In the genomic region with DNA sequence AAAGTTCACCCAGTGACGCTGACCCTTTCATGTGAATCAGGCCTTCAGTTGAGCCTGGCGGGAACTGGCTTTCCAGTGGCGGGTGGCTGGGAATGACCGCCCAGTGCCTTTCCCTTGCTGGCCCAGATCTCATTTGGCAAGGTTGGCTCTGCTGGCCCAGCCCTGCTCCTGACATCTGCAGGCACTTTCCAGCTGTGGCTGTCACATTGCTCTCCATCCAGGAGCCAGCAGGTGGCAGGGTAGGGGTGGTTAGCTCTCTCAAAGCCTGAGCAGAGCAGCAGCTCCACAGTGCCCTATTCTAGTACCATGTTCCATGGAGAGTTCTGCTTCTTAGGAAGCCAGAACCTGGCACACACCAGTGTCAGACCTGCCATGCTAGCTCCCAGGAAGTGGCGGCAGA, we compare ENCODE assay signal across 8 mouse cellular contexts. TPM values are rescaled to one million over a fixed set of nuclear protein-coding genes. Genes with fewer than 3 reads are reported as not detected.
DNase-seq lines count a peak whose midpoint lies in the region; ATAC-seq and TF ChIP-seq lines count a peak whose summit lies in the region.

No protein-coding gene starts in this region.

- H3K4me1 ChIP-seq in hindbrain, embryonic 15.5 days (replicated peaks), result peaks cover 62% of the 10 kb centered on the region

- H3K4me3 ChIP-seq in gastrocnemius, adult 2 months, result peak overlapping the region; percentile 92
- no peak overlapping the region for H3K4me3 ChIP-seq in hindbrain, embryonic 15.5 days
- no peak overlapping the region for H3K4me3 ChIP-seq in macrophage (ENCODE audit: inconsistent target)

- ATAC-seq in hindbrain, embryonic 15.5 days (ENCODE audit: low FRiP score, low read depth), result no peak

- H3K79me2 ChIP-seq in macrophage (ENCODE audit: inconsistent target), result peaks cover 73% of the 10 kb centered on the region

- WGBS in hindbrain, embryonic 15.5 days, result 36% methylated on average over 5 of the region's 5 CpGs
- 80% methylated on average over 5 of the region's 5 CpGs for WGBS in macrophage (ENCODE audit: missing documents)

- H3K27ac ChIP-seq in gastrocnemius, adult 2 months, result peak overlapping the region; percentile 98
- no peak overlapping the region for H3K27ac ChIP-seq in hindbrain, embryonic 15.5 days (replicated peaks)
- H3K27ac ChIP-seq in macrophage, result peak overlapping the region; percentile 33

- no peak overlapping the region for H3K9ac ChIP-seq in hindbrain, embryonic 15.5 days

- no peaks in the 10 kb centered on the region for H3K36me3 ChIP-seq in hindbrain, embryonic 15.5 days
- H3K36me3 ChIP-seq in macrophage (ENCODE audit: inconsistent target), result no peaks in the 10 kb centered on the region

- H3K27me3 ChIP-seq in hindbrain, embryonic 15.5 days, result no peaks in the 10 kb centered on the region

- no peaks in the 10 kb centered on the region for H3K9me3 ChIP-seq in hindbrain, embryonic 15.5 days

- peak; percentile 75 for TF ChIP-seq CTCF in gastrocnemius, adult 2 months (IDR thresholded peaks at IDR 0.05)

- DNase-seq in NIH3T3 (ENCODE audit: low read depth), result peak; percentile 82
- peak; percentile 54 to 69 for DNase-seq in cerebellum, postnatal 14 days
- DNase-seq in gastrocnemius, adult 2 months, result peak; percentile 94
- DNase-seq in left cerebral cortex, adult 18-20 months (ENCODE audit: low spot score in 2 of 2), result peak; percentile 44 to 67
- peak; percentile 62 for DNase-seq in right cerebral cortex, postnatal 14 days
- peak; percentile 53 for DNase-seq in yolk sac, embryonic 10.5 days (ENCODE audit: low spot score)

- intact Hi-C loops in gastrocnemius, adult 2 months (cut with DNase I), result loop anchor here (2.0 kb wide), 1 partner anchor 17 kb away; no protein-coding TSS in a partner anchor

- peak overlapping the region; percentile 93; the same call in 1 of the 2 replicates for H3K4me2 ChIP-seq in hindbrain, embryonic 15.5 days

RNA-seq across cellular contexts. Expression of a gene that starts 2.7 kb away (rescaled TPM):
- total RNA-seq in gastrocnemius, adult 2 months (2021), result 10 to 100 TPM; 19.9 to 23.1 TPM
- 18.3 and 21.6 TPM in 2 replicates for polyA plus RNA-seq in hindbrain, embryonic 15.5 days (2015; fragmentation: Nextera tagmentation; extraction: Ambion mirVana)
- 10 to 100 TPM; 43.0 to 44.4 TPM for total RNA-seq in left cerebral cortex, adult 18-20 months (2021)
- total RNA-seq in macrophage (2018; cell fraction: chromatin; rRNA removed), result 100 to 1,000 TPM; 133 to 984 (median 197) TPM
- total RNA-seq in macrophage (2018; cell fraction: cytosol; rRNA removed), result 10 to 100 TPM; 15.7 to 74.8 (median 21.9) TPM
- 100 to 1,000 TPM in 14 of 26 experiments, 10 to 100 TPM in 12; 57.3 to 320 (median 104) TPM for total RNA-seq in macrophage (2018; cell fraction: nucleus; rRNA removed)
- 14.1 to 16.7 TPM (median 15.1 TPM) in 3 replicates for polyA plus RNA-seq in macrophage (2018)

RNA-seq across cellular contexts. Expression of a gene that starts 15.7 kb away (rescaled TPM):
- total RNA-seq in gastrocnemius, adult 2 months (2021), result 10 to 100 TPM; 27.0 to 33.5 TPM
- polyA plus RNA-seq in hindbrain, embryonic 15.5 days (2015; fragmentation: Nextera tagmentation; extraction: Ambion mirVana), result 109 and 120 TPM in 2 replicates
- total RNA-seq in left cerebral cortex, adult 18-20 months (2021), result 100 to 1,000 TPM; 140 to 153 TPM
- total RNA-seq in macrophage (2018; cell fraction: chromatin; rRNA removed), result 100 to 1,000 TPM; 215 to 616 (median 362) TPM
- total RNA-seq in macrophage (2018; cell fraction: cytosol; rRNA removed), result 100 to 1,000 TPM in 12 of 26 experiments, 10 to 100 TPM in 14; 69.8 to 127 (median 94.9) TPM
- 100 to 1,000 TPM; 117 to 321 (median 197) TPM for total RNA-seq in macrophage (2018; cell fraction: nucleus; rRNA removed)
- 92.5 to 126 TPM (median 111 TPM) in 3 replicates for polyA plus RNA-seq in macrophage (2018)

RNA-seq across cellular contexts. Expression of a gene that starts 40.3 kb away (rescaled TPM):
- 10 to 100 TPM; 28.9 to 29.1 TPM for total RNA-seq in gastrocnemius, adult 2 months (2021)
- polyA plus RNA-seq in hindbrain, embryonic 15.5 days (2015; fragmentation: Nextera tagmentation; extraction: Ambion mirVana), result 52.3 and 67.4 TPM in 2 replicates
- 10 to 100 TPM; 46.8 to 53.3 TPM for total RNA-seq in left cerebral cortex, adult 18-20 months (2021)
- 10 to 100 TPM; 16.2 to 58.3 (median 28.0) TPM for total RNA-seq in macrophage (2018; cell fraction: chromatin; rRNA removed)
- 10 to 100 TPM; 31.9 to 49.2 (median 40.5) TPM for total RNA-seq in macrophage (2018; cell fraction: cytosol; rRNA removed)
- total RNA-seq in macrophage (2018; cell fraction: nucleus; rRNA removed), result 10 to 100 TPM; 19.9 to 37.9 (median 26.5) TPM
- polyA plus RNA-seq in macrophage (2018), result 30.3 to 61.7 TPM (median 44.0 TPM) in 3 replicates

RNA-seq across cellular contexts. Expression of a gene that starts 40.7 kb away (rescaled TPM):
- total RNA-seq in gastrocnemius, adult 2 months (2021), result 10 to 100 TPM; 22.3 to 29.8 TPM
- 130 and 133 TPM in 2 replicates for polyA plus RNA-seq in hindbrain, embryonic 15.5 days (2015; fragmentation: Nextera tagmentation; extraction: Ambion mirVana)
- 10 to 100 TPM; 66.1 to 77.7 TPM for total RNA-seq in left cerebral cortex, adult 18-20 months (2021)
- total RNA-seq in macrophage (2018; cell fraction: chromatin; rRNA removed), result 100 to 1,000 TPM in 19 of 26 experiments, 10 to 100 TPM in 7; 70.0 to 287 (median 127) TPM
- total RNA-seq in macrophage (2018; cell fraction: cytosol; rRNA removed), result 10 to 100 TPM; 43.9 to 86.7 (median 64.5) TPM
- 100 to 1,000 TPM in 18 of 26 experiments, 10 to 100 TPM in 8; 82.6 to 189 (median 108) TPM for total RNA-seq in macrophage (2018; cell fraction: nucleus; rRNA removed)
- 24.5 to 68.8 TPM (median 64.2 TPM) in 3 replicates for polyA plus RNA-seq in macrophage (2018)

RNA-seq across cellular contexts. Expression of a gene that starts 47.3 kb away (rescaled TPM):
- under 1 TPM; 0.38 to 0.98 TPM for total RNA-seq in gastrocnemius, adult 2 months (2021)
- 0.14 and 0.21 TPM in 2 replicates for polyA plus RNA-seq in hindbrain, embryonic 15.5 days (2015; fragmentation: Nextera tagmentation; extraction: Ambion mirVana)
- 1 to 10 TPM; 2.4 to 2.9 TPM for total RNA-seq in left cerebral cortex, adult 18-20 months (2021)
- 1 to 10 TPM in 14 of 26 experiments, under 1 TPM in 11, not detected in 1; 0.54 to 2.5 (median 1.2) TPM for total RNA-seq in macrophage (2018; cell fraction: chromatin; rRNA removed)
- under 1 TPM in 7 of 26 experiments, not detected in 19; 0.05 to 0.15 (median 0.10) TPM for total RNA-seq in macrophage (2018; cell fraction: cytosol; rRNA removed)
- total RNA-seq in macrophage (2018; cell fraction: nucleus; rRNA removed), result 1 to 10 TPM in 5 of 26 experiments, under 1 TPM in 19, not detected in 2; 0.35 to 1.8 (median 0.64) TPM
- 0.15 TPM in 1 of 3 replicates, not detected in the others for polyA plus RNA-seq in macrophage (2018)

Comparison
In these comparisons a context has a peak if more than half of its experiments do, and no peak if none do; other contexts are left out.
1. RNA of a gene that starts 15.7 kb away (total RNA-seq): 140 to 153 TPM in left cerebral cortex, adult 18-20 months; 27.0 to 33.5 TPM in gastrocnemius, adult 2 months; every median in the first group is over 4 times any median in the second.
2. Peak in every context shown above with its lines, with median percentiles within 50 percentile points of each other: DNase-seq.